Mouse (Mus musculus) MEL-GATA-1-ER (cell line): ENCODE data around the gene Phactr2.
A peak's percentile ranks its signal among the peaks of the same experiment; 100 is the strongest.
"Not testable (repeated sequence)": the region's sequence is repeated elsewhere in the genome, so short reads cannot be mapped to it uniquely, and the experiment has no call there.

ENCODE experiments used
- DNase-seq: peaks from one replicate; pipeline ENCODE4 v3.0.0-alpha.2; 2012; ENCODE audit warnings: low read depth; ENCODE audit errors: extremely low read depth

Phactr2 gene

DNA sequence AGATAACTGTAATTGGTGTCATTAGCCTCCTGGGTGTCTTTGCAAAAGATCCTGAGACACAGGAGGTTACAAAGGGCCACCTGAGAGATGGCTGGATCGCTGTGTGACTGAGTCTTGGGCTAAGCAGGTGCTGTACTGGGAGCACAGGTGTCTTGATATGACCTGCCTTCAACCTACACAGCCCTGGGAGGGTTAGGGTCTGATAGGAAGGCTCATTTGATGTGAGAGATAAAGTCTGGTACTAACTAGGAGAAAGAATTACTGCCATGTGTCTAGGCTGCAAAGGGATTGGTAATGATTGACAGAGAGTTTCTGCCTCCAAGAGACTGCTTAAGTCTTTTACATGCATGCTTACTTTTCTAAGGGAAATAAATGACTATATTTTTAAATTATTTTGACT lies 254.2 kb downstream of the Phactr2 start:
- DNase-seq: no peak

DNA sequence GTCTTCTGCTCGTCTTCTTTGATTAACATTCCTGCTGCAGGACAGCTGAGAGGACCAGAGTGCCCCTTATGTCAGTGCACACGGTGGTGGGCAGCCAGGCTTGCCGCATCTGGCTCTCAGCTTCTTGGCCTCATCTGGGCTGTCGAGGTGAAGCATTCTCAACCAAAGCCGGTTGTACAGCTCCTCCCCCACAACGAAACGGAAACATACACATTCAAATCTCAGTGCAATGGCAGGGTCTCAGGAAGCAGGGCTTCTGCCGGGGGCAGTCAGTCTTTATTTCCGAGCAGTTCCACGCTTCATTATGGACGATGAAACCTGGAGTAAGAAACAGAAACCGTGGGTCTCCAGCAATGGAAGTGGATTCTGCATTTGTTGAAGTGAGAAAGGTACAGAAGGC lies 260.3 kb downstream of the Phactr2 start:
- no peak for DNase-seq

DNA sequence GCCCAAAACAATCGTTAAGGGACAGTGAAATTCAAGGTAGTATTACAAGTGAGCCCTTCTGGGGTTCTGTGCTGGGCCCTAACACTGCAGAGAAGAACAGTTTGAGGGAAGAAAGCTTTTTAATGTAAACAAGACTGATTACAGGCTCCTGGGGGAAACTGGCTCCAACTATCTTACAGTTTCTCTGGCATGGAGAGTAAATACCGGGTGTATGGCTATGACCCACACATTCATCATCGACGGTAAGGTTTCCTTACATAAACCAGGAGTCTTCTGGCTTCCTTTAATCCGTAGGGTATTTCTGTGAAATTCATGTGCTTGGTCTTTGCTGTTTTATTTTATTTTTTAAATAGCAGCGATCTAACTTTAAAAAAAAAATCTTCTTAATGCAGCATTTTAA lies 261.4 kb downstream of the Phactr2 start:
- DNase-seq: no peak

DNA sequence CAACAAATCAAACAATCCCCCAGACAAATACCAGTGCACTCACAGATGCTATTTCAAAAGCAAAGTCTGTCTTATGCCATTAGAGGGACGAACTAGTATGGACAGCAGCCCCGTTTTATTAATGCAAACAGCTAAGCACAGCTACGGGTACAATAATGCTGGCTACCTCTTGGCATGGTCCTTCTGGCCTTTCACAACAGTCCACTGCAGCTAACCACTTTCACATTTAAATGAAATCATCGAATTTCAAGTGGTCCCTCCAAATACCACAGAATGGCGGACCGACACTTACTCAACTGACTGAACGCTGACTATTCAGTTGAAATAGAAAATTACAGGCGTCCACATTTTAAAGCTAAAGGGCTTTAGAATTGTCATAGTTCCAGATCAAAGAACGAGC lies 261.9 kb downstream of the Phactr2 start:
- DNase-seq: no peak

DNA sequence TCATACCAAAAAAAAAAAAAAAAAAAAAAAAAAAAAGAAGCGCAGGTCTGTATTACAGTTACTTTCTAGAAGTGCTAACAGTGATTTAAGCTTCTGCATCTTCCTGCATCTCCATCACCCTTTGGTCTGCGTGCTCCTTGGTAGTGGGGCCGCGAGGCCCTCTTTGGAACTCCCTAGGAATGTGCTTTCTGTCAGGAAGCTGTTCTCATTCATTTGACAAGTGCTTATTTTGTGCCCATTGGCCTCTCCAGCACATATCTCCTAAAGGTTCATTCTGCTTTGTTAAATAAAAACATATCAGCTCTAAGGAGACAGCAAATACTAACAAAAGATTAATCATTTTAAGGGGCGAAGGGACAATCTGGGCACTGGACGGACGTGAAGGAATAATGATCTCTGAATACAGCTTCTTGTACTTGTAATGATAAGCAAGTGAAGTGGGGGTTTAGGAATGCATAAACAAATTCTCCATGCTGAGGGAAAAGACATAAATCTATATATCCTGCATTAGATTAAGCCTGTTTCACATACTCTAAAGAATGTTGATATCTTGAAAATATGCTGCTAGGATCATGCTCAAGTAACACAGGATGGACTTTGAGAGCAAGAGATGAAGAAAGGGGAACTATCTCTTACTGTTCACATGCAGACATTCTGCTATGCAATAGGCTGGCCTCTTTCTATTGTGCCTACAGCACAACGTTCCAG lies 264.1 kb downstream of the Phactr2 start:
- no peak for DNase-seq

DNA sequence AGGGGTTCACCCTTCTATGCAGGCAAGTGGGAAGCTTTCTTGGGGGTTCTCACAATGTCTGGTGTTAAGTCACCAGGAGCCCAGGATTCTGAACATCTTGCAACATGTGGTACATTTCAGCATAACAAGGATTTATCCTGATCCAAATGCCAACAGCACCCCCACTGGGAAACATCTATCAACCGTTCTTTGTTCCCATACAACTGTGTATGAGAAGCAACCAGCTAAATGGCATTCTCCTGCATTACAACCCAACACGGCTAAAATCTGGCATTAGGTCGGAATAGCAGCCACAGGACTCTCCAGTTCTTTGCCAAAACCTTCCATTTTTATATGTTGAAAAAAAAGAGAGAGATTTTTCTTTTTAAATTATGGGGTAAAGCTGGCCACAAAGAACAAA lies 264.7 kb downstream of the Phactr2 start:
- DNase-seq: no peak

DNA sequence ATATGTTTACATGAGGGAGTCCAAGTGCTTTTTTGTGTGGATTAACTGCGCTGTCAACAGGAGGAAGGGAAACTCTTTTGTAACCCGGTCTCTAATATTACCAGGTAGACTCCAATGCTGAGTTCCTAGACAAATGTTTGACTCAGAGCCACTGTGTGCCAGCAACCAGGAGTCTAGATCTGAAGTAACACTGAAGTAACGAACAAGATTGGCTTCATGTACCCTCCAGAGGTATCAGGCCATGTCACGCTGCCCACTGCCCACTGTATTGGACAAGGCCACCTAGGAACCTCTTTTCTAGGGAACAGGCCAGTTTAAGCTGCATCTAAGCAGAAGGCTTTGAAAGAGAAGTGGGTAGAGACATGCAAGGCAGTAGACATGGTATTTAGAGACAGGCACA lies 265.2 kb downstream of the Phactr2 start:
- DNase-seq: no peak

DNA sequence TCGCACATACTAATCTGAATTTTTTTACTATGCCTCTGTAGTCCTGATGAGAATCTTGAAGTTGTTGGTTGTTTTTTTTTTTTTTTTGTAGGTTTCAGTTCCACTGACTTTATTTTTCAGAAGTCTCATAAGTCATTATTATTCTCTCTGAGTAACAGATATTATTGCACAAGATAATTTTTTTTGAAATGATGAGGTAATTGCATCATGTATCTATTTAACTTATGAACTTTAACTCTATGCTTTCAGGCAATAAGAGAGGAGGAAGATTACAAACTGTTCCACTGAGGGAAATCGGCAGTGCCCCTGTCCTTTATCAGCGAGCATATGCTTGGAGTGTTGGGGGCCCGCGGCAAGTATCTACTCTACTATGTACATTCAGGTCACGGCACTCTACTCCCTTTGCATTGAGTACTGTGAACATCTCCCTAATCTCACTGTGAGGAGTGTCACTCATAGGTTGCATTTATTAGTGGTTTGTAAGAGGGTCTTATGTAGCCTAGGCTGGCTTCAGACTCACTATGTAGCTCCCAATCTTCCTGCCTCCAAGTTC lies 272.4 kb downstream of the Phactr2 start:
- DNase-seq: no peak

DNA sequence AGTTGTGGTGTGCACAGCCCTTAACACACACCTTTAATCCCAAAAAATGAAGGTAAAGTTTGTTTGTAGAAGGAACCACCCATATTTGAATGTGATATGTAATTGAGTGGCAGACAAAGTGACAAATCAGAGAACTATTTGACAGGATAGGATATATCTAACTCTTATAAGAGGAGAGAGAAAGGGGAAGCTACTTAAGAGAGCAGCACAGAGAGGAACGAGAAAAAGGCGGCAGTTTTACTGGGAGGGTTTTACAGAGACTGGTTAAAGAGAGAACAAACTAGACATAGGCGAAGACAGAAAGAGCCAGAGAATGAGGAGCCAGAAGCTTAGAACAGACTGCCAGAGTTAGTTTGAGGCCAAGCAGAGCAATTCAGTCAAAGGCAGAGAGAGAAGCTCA lies 273.4 kb downstream of the Phactr2 start:
- DNase-seq: no peak

DNA sequence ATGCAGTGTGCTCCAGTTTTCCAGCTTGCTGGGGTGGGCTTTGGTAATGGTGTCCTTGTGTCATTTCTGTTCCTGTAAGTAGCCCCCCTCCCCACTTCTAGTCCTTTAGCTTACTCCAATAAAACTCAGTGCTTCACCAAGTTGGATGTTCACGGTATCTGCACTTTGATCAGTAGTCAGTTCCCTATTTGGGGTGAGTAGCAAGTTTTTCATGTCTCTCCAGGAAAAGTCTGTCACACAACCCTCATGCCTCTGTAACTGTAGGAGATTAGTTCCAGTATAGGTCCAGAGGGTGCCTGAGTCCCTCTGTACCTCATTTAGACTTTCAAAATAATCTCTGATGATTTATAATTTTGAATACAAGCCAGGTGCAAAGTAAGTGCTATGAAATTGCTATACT lies 275.0 kb downstream of the Phactr2 start:
- DNase-seq: no peak

DNA sequence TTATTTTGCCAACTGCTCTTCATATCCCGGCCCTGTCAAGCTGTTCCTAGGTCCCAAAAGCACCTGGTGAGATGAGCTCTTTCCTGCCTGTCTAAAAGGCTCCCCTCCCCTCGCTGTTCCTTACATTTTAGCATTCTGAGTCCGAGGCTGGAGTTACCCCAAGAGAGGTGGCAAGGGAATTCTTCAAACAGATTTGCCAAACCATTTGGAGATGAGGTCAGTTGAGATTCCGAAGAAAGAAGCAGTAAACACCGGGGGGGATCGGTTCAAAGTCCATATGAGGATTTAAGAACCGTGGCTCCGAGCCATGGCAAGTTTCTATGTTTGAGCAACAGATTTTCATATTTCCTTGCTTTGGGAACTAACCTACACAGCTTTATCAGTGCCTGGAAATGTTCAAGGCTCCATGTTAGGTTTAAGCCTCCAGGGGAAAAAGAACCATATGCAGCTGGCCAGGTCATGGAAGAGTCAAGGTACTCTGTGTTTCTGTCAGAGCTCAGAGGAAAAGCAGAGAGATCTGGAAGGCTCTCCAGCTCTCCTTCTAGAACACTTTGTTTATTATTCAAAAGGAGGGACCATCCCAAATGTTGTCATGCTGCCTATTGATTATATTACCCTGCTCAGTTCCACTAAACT lies 277.2 kb downstream of the Phactr2 start:
- DNase-seq: no peak

DNA sequence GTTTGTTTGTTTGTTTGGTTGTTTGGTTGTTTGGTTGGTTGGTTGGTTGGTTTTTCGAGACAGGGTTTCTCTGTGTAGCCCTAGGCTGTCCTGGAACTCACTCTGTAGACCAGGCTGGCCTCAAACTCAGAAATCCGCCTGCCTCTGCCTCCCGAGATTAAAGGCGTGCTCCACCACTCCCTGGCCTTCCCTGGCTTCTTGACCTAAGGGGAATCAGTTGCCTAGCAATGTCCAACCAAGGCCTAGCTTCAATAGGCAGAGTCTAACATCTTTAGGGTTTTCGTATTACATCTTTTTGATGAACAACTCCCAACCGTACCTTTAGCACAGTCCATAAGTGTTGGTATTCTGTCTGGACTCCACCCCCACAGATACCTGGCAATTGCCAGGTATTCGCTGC lies 280.7 kb downstream of the Phactr2 start:
- DNase-seq: not testable (repeated sequence)

DNA sequence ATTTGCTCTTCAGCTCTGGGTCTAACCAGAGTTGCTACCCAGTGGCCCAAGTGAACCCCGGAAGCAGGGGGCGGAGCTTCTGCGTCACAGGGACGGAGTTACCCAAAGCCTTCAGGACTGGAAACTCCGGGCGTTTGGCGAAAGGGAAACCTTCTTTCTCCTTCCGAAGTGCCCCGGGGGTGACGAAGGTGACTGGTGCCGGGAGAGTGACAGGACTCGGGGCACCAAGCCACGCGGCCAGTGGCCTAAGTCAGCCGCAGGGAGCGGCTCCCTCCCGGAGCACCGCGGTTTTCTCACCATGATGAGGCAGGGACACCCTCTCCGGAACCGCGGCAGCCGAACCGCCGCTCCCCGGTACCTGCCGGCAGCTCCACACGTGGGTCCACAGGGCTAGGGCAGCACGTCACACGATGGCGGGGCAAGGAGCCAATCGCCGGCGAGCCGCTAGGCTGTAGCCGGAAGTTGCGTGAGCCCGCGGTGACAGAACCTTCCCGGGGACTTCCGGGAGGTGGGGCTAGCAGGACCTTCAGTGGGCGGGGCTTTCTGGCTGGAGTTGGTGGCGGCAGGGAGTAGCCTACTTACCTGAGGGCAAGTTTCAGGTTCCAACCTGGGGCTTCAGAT lies 281.4 kb downstream of the Phactr2 start, which contains the start of gene Ltv1:
Gene Ltv1 (minus strand): TSS at position 438 of the 621 bp plus-strand sequence.
- DNase-seq: peak; percentile 68

DNA sequence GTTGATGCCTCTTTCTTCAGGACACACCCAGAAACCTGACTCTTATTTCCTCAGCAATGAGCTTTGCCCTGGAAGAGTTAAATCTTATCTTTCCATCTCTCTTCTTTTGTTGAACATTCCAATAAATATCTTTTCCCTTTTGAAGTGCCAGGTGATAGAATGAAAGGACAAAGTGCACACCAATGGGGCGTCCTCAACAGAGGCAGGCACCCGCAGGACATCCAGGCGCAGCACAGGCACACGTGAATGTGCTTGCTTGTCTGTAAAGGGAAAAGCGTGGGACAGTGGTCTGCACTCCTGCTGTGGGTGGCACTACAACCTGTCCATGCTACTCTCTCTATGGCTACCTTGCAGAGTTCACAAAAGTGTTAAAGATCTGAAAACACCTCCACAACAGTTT lies 284.3 kb downstream of the Phactr2 start:
- no peak for DNase-seq

DNA sequence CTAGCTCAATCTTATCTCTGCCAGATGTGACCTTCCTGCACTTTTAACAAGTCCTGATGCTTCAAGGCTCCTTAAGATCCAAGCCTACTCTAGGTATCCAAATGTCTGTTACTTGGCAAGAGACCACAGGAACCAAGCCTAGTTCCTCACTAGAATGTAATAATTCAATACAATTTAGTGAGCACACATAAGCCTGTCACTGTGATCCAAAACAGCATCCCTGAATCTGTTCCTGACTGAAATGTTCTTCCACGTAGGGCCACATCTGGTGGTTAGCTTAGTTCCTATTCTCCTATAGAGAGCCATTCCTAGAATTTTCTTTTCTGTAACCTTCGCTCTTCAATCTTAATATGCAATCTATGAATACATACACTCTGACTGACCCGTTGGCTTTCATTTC lies 287.5 kb downstream of the Phactr2 start:
- no peak for DNase-seq

DNA sequence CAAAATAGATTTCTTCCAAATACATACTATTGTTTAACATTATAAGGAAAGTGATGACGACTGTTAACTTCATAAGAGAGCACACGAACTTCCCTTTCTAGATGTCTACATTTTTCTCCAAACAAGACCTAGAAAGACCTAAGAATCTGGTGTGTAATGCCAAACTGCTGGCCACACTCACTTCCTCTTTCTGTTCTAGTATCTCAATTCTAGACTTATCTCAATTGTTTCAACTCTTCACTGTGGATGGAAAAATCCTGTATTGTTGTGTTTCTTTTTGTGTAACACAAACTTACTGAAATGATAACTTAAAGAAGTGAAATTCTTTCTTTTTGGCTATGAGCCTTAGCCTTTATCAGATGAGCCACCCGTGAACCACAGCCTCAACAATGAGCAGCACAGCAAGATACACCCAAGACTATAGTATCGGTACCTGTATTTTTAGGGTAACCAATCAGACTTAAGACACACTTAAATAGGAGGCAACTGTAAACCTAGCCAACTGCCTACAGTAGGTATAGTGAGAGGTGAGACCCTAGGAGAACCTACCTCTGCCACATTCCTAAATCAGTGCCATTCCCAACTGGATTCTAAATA lies 289.9 kb downstream of the Phactr2 start:
- peak; percentile 69 for DNase-seq

DNA sequence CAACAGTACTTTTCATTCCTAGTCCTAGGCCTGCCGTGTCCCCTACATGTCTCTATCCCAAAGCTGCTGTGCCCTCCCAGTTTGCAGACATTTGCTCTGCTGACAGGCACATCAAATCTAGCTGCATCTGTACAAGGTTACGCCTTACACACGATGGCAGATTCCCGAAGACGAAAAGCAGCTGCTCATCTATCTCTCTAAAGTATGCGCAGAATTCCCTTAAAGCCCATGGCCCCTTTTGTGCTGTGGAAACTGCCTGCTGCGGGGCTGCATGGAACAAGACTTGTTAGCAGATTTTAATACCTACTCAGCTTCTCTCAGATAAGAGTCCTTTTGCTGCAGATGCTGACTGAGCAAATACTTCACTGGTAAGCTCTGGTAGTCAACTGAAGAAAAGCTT lies 294.0 kb downstream of the Phactr2 start:
- no peak for DNase-seq

DNA sequence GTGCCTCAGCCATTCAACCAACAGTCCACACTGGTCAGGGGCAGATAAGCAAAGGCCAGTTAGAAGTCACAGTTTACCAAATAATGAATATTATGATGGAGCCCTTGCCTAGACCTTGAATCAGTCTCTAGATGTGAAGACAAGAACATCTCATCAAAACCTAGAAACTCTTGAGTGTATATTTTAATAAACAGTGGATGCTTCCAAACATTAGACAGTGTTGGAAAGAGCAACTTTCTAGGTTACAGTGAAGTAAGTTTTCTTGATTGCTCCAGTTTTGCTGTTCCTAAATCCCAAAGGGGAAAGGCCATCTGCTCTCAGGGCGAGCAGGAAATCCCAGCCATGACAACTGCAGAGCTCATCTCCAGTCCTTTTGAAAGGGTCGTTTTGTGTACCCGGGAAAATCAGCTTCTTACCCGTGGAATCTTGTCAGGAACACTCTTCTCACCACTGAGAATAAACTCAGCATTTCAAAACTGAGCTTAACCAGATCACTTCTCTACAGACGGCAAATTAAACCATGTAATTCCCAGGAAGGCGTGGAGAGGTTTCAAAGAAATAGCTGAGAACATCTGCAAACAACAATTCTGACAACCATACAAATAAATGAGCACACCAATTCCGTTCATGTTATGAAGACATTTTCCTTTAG lies 296.1 kb downstream of the Phactr2 start, which contains the start of gene Zc2hc1b:
Gene Zc2hc1b (minus strand): TSS at position 51 of the 652 bp plus-strand sequence.
- no peak for DNase-seq

DNA sequence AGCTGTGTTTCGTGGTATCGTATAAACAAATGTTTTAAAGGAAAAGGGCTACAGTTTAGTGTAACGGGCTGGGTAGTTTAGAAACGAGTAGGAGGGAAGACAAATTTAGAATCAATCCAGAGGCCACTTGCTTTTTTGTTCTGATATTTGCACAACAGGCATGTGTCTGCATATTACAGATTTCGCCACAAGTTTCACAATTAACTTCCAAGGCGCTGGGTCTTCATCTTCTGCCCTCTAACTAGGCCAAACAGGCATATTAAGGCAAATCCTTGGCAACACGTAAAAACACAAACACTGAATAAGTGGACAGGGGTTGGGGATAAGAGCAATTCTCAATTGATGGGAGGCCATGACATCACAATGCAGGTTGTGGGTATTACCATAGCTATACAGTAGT lies 298.3 kb downstream of the Phactr2 start:
- no peak for DNase-seq

DNA sequence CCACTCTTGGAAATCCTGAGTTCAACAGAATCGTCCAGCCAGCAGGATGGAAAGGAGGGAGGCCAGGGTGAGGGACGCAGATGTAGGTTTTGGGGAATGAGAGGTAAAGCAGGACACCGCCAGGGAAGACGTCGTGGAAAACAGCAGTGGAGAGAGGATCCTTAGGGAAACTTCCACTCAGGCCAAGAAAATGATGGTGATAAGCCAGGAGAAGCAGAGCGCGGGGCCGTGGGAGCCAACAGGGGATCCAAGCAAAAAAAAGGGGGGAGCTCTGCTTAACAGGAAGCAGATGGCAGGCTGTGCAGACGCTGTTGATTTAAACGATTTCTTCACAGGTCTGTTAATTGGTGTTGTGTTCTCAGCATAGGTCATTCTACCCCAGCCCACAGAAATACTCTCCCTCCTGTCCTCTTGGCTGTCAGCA lies 301.4 kb downstream of the Phactr2 start:
- no peak for DNase-seq

DNA sequence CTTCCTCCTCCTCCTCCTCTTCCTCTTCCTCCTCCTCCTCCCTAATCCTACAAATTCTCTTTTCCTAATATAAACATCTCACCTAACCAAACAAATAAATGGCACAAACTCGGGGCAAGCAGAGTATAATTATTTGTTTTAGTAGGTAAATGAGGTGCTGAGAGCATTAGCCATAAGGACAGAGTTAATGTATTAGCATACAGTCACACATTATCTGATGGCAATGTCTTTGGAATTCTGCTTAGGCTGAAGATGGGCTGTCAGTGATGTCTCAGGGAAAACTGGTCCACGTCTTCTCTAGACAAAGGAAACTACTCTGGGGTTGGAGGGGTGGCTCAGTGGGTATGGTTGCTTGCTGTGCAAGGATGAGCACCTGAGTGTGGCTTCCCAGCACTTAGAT lies 302.8 kb downstream of the Phactr2 start:
- DNase-seq: no peak
